Mouse (Mus musculus): Measurements from ENCODE around the gene Mpv17.

Gene Mpv17

DNA sequence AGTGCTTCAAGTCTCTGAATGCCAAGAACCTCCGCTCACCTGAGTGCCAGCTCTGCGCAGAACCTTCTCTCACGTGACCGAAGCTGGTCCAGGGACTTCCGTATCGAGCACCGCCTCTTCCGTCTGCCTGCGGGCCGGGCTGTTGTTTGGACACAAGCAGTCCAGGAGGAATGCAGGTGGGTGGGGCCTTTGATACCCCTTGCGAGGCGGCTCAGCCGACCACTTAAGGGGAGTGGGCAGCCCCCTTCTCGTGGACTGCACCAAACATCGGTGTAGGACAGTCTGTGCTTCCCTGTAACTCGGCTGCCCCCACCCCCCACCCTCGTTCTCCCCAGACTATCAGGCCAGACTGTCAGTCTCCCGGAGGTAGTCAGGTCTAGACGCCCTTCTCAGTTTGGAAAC is at the start of gene Mpv17:
Gene Mpv17 (minus strand): TSS at position 100 of the 402 bp plus-strand sequence.
- peak; percentile 94 for DNase-seq (ENCODE audit: low spot score)

DNA sequence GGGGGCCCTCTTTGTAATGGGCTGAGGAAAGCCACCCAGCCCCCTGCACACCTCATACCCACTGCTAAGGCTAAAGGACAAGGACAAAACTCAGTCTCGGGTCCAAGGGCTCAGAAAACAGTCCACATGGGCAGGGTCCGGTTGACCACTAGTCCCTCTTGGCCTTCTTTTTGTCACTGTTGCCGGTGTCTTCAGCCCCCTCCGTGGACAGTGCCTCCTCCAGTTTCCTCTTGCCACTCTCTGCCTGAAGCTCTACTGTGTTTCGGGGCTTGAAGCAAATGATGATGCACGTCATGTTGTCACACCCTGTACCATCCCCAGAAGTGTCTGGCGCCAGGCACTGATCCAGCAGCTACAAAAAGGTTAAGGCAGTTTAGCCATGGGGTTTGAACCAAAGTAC is 48.9 kb upstream of the Mpv17 start:
- DNase-seq (ENCODE audit: low spot score): no peak

DNA sequence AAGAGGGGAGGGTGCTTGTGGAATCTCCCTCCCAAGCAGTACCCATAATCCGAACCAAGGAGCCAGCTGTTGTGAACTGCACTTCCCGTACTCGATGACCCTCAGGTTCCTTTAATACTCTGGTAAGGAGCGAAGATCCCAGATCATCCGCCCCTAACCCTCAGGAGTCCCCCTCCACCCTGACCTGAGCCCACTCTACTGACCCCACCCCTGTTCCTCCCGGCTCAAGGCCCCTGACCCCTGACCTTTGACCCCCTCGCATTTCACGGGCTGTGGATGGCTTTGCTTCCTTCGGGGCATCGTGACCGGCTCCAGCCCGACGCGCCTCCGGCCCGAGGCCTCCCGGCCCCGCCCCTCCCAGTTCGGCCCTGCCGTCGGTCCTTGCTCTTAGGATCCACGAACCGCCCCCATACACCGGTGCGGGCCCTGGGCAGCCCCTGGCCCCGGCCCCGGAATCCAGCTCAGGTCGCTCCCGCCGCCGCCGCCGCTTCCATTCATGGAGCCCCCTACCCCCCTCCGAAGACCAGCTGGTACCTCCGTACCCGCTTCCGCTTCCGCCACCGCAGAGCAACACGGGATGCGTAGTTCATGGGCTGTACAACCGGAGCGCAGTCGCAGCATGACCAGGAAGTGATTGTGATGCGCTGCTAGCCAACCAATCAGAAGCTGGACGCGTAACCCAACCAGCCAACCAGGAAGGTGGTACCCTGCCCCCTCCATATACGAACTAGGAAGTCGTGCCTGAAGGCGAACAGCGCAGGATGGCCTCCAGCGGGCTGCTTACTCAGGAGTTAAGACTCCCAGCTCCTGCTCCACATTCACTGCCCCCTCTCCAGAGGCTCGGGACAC is 47.9 kb upstream of the Mpv17 start, which contains the start of gene Zfp513:
Gene Zfp513 (minus strand): TSS at position 562 of the 849 bp plus-strand sequence.
- DNase-seq (ENCODE audit: low spot score): peak; percentile 99

DNA sequence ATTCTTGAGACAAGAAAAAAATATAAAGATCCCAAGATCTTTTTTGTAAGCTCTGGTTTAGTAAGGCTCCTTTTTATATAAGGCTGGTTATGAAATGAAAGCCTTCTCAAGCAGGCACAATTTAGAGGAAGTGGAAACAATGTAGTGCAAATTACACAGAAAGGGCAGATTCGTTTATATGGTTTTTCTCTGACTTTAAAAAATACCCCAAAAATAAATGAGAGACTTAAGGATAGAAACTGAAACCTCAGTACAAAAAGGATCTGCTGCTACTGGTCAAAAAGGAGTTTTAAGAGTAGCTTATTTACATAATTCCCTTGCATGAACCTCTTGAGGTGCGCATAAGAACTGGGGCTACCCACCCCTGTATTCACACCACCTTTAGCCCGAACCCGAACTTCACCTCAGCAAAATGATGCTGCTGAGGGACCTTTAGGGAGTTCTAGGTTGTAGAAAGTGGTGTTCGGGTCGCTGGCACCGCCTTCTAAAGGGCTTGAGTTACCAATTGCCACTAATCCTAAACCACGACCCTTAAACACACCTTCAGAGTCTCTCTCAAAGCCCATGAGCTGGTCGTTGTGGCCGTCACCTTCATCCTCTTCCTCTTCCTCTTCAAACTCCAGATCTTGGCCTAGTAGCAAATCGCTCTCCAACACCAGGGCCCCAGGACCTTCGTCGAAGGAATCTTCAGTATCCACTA is 47.1 kb upstream of the Mpv17 start:
- no peak for DNase-seq (ENCODE audit: low spot score)

DNA sequence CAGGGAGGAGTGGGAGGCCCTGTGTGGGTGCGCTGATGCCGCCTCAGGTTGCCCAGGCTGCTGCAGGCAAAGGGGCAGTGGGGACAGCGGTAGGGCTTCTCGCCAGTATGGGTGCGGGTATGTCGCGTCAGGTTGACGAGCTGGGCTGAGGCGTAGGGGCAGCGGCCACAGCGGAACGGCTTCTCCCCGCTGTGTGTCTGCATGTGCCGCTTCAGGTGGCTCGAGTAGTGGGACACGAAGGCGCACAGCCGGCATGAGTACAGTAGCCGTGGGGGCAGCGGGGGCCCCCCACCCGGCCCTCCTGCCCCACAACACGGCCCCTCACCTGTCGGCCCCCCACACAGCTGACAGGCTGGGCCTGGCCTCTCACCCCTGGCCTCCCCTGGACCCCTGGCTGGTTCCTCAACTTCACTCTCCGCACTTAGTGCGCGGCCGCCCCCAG is 46.3 kb upstream of the Mpv17 start:
- no peak for DNase-seq (ENCODE audit: low spot score)

DNA sequence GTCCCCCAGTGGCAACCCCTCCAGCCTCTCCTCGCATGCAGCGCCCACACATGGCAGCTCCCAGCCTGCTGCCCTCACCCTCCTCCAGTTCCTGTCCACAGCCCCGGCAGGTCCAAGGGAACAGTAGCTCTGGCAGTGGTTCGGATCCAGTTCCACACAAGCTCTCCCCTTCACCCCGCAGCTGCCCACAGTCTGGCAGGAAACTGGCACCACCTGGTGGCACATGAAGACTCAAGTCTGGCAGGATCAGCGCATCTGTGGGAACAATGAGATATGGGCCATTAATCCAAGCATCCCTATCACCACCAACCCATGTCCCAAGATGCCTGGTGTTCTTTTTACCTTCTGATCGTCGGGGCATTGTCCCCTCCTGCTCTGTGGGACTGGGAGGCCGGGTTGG is 45.8 kb upstream of the Mpv17 start:
- DNase-seq (ENCODE audit: low spot score): no peak

DNA sequence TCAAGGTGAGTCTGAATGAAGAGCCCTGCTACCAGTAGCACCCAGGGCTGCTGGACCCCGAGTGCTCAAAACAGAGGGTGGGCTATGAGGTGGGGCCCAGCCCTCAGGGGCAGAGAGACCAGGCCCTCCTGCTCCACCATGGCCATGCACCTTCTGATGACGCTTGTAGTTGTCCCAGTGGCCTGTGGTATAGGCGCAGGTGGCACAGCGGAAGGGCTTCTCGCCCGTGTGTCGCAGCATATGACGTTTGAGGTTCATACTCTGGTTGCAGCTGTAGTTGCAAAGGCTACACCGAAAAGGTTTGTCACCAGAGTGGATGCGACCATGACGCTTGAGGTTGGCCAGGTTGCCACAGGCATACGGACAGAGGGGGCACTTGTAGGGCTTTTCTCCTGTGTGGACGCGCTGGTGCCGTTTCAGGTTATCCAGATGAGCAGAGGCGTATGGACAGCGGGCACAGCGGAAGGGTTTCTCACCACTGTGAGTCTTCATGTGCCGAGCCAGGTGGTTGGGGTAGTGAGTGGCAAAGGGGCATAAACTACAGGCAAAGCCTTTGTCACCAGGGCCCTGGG is 45.4 kb upstream of the Mpv17 start:
- DNase-seq (ENCODE audit: low spot score): no peak

DNA sequence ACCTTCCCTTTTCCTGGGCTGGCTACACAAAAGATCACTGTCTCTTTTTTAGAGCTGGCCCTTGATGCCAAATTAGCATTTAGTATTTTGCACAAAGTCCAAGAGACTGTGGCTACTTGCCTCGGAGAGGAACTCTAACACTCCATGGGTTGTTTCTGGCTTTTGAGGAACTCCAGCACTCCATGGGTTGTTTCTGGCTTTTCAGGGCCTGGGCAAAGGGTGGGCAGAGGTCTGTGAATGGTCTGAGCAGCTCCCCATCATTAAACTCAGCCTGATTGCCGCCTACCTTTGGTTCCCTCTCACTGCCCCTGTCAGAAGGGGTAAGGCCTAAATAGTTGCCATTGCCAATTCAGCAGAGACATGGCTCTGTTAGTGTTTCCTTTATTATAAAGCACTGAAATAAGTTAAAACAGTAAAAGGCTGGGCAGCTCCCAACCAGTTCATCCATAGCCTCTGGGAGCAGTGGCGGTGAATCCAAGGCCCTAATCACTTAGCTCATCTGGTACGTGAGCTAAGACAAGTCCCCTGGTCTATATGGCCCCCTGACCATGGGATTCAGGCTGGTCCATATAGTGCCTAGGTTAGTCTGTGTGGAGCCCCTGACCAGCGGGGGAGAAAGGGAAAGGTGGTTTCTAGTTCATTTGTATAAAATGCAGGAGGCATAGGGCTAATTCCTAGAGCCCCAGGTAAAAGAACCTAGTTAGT is 44.7 kb upstream of the Mpv17 start:
- DNase-seq (ENCODE audit: low spot score): no peak

DNA sequence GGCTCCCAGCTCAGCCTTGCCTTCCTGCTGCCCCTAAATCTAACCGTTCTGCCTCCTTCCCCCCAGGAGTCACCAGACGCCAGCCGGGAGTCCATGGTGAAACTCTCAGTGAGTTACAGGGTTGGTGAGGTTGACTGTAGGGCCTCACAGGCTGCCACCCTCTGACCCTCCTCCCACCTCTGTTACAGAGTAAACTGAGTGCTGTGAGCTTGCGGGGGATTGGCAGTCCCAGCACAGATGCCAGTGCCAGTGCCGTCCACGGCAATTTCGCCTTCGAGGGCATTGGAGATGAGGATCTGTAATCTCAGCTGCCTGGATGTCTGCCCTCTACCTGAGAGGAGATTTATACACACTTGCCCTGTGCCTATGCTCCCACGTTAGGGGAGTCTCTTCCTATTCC is 44.1 kb upstream of the Mpv17 start:
- DNase-seq (ENCODE audit: low spot score): no peak

DNA sequence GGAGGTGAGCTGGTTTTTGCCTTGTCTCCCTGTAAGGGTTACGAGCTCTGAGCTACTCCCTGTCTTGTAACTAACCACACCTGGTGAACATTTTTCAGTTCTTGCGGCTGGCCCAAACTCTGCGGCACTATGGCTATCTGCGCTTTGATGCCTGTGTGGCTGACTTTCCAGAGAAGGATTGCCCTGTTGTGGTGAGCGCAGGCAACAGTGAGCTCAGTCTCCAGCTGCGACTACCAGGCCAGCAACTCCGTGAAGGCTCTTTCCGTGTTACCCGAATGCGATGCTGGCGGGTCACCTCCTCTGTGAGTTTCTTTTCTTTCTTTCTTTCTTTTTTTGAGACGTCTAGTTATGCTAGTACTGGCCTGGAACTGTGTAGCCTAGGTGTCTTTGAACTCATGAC is 43.0 kb upstream of the Mpv17 start:
- no peak for DNase-seq (ENCODE audit: low spot score)

DNA sequence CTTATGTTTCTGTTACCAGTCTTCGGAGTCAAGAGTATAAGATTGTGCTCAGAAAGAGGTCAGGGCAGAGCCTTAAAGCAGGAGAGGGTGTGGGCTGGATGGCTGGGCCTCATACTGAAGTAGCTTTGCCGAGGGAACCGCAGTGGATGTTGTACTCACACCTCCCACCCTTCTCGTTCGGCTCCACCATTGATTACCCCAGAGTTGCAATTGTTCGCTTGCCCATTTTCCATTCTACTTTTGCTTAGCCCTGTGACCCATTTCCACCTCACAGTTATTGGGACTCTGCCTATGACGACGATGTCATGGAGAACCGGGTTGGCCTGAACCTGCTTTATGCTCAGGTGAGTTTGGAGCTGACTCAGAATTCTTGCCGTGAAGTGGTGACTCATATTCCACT is 42.2 kb upstream of the Mpv17 start:
- no peak for DNase-seq (ENCODE audit: low spot score)

DNA sequence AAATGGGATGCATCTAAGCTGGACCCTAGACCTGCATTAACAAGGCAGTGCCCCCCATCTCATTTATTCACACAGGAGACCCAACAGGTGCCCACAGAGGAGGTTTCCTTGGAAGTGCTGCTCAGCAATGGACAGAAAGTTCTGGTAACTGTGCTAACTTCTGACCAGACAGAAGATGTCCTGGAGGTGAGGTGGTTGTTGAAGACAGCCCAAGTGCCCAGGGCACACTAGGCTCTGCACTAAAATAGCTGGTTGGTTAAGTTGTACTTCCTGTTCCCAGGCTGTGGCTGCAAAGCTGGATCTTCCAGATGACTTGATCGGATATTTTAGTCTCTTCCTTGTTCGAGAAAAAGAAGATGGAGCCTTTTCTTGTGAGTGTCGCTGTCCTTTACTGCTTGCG is 41.6 kb upstream of the Mpv17 start:
- DNase-seq (ENCODE audit: low spot score): no peak

DNA sequence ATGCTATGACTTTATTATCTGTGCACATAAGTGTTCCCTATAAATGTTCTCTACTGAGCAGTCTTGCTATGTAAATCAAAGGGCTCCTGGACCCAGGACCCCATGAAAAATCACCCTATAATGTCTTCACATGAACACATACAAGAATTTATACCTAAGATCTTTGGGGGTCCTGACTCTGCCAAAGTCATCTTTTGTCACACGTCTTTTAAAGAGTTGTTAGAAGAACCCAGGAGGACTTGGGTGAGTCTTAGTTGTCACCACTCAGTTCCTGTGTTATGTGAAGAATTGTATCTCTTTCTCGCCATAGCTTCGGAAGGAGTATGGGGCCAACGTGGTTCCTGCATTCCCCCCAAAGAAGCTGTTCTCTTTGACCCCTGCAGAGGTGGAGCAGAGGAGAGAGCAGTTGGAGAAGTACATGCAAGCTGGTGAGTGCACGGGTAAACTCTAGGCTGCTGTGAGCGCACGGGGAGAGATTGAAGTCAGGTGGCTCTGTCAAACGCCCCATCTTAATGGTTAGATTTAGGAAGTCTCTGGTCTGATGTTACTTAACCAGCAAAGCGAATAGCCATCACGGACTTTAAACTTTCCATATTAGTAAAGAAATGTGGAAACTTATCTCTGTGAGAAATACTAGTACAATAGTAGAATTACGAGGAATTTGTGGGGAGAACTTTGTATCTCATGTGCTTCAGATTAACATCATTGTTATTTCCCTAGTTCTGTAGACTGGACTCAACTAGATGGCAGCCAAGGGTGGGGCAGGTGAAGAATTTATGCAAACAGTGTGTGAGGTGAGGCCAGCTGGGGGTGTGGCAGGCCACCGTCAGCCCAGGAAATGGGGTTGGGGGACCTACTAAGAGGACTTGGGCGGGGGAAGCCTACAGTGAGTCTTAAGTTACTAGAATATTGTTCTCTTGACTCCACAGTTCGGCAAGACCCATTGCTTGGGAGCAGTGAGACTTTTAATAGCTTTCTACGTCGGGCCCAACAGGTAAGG is 40.7 kb upstream of the Mpv17 start:
- no peak for DNase-seq (ENCODE audit: low spot score)

DNA sequence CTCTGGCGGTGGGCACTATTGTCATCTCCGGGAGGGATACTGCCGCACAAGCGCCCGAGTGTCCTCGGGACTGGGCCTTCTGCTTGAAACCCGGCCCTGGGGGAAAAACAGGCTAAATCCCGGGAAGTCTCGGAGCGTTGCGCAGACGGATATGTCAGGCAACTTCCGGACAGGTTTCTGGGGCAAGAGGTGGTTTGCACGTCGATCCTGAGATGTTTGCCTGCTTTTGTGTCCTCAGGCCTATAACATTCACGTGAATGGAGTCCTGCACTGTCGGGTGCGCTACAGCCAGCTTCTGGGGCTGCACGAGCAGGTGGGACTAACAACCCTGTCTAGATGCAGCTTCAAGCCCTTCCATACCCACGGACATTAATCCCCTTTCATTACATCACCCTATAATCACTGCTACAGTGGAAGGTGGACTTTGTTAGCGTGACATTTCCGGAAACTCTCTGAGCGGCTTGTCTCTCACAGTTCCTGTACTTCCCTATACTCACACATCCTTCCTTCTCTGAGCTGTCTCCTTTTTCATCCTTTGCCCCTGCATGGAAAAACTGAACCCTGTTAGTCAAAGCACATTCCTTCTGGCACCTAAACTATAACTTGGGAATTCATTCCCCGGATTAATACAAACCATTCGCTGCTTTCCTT is 39.7 kb upstream of the Mpv17 start:
- DNase-seq (ENCODE audit: low spot score): no peak

DNA sequence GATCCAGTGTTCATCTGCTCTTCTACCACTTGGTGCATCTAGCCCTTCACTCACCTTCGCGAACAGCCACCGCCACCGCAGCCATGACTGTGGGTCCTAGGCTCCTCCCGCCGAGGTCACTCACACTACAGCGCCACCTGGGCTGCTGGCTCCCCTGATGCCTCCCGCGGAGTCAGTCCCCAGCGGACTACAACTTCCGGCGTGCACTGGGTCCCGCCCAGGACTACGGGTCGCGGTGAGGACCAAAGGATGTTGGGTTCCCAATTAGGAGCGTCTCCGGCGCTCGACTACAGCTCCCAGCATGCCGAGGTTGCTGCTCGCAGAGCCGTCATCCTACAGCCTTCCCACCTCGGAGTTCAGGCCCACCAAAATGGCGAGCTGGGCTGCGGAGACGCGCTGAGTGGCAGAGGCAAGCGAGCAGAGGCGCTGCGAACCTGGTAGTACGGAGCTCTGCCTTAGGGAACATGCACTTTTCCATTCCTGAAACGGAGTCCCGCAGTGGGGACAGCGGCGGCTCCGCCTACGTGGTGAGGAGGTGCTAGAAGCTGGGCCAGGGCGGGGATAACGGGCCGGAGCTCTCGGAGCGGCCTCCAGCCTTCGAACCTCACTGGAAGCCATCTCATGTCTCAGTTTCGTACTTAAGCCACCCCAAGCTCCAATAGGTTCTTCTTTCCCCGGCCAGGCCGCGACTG is 39.0 kb upstream of the Mpv17 start, which contains the start of the genes Snx17 and Eif2b4:
Gene Snx17 (plus strand): TSS at position 289 of the 692 bp plus-strand sequence.
Gene Eif2b4 (minus strand): TSS at position 492 of the 692 bp plus-strand sequence.
- peak; percentile 99 for DNase-seq (ENCODE audit: low spot score)

DNA sequence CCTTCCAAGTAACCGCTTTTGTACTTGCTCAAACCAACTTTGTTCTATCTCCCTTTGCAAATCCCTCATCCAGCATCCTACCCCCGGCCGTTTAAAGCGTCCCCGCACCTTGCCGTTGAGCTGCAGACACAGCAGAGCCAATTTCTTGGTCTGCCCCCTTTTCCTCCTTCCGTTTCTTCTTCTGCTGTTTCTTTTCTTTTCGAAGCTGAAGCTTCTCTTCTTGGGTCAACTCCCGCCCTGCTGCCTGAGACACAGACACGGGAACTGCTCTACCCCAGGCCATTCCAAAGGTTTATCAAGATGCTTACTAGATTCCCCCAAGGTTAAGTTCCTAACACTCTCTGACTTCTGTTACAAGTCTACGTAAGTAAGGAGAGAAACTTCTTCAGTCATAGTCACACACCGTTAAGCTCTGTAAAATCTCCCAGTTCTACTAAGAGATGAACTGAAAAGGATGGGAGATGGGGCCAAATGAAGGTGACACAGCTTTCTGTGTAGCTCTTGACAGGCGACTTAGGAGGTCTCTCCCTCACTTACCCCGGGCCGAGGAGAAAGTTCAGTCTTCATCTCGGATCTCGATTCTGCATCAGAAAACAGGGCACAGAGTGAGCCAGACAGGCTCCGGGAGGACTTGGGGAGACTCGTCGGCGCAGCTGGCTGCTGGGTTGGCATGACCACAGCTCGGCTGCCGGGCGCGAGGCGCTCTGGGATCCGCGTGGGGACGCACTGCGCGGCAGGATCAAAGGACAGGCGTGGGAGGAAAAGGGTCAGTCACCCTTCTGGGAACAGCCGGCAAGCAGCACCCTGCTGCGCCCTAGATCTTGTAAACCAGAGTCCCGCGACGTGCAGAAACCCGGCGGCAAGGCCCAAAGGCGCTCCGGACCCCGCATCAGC is 38.2 kb upstream of the Mpv17 start:
- DNase-seq (ENCODE audit: low spot score): peak; percentile 78

DNA sequence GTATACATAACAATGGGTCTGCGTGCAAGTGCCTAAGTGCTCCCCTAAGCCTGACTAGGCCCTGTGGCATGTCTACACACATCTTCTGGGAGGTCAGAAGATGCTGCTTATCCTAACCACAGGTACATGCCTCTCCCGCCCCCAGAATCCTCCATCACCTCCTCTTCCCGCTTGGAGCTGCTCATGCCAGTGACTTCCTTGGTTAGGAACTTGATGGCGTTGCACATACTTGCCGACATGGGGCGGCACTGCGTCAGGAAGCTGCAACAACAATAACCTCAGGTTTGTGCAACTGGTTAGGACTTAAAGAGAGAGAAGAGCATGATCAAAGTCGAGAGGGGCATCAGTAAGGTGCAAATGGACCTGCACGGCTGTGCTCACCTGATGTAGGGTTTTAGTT is 36.1 kb upstream of the Mpv17 start:
- DNase-seq (ENCODE audit: low spot score): no peak

DNA sequence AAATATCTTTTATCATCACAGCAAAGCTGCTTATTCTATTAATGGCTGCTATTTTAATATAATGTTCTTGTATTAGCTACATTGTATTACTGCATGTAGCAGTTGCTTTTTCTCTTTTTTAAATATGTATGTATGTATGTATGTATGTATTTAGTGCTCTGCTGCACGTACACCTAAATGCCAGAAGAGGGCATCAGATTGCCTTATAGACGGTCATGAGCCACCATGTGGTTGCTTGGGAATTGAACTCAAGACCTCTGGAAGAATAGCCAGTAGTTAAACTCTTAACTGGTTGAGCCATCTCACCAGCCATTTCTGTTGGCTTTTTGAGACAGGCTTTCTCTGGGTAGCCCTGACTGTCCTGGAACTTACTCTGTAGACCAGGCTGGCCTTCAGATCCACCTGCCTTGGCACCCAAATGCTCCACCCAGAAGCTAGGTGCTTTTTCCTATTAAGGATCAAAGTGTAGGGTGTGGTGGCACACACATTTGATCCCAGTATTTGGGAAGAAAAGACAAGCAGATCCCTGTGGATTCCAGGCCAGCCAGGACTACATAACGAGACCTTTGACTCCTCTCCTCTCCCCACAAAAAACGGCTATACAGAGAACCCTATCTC is 34.3 kb upstream of the Mpv17 start:
- DNase-seq (ENCODE audit: low spot score): peak; percentile 58
